Mouse (Mus musculus) kidney, embryonic 15.5 days (tissue): ENCODE measurements around the gene Axin2. TPM values are rescaled to one million over a fixed set of nuclear protein-coding genes. Genes with fewer than 3 reads are reported as not detected.

ENCODE experiments used
- ATAC-seq: fragments of 200-750 bp; cut with Nextera tagmentation; replicated peaks from 2 replicates; pipeline ENCODE4 v1.8.0; 2017; ENCODE audit warnings: moderate TSS enrichment; ENCODE audit not compliant: low FRiP score
- H3K27ac ChIP-seq: fragments of 300-500 bp; sonication (generic); 2 replicates; pipeline ENCODE4 v1.5.1; 2015; ENCODE audit warnings: mild to moderate bottlenecking, inconsistent platforms
- H3K27me3 ChIP-seq: fragments of 300-500 bp; sonication (generic); 2 replicates; pipeline ENCODE4 v1.6.1; 2015; ENCODE audit warnings: inconsistent platforms
- H3K36me3 ChIP-seq: fragments of 300-500 bp; sonication (generic); 2 replicates; pipeline ENCODE4 v1.6.1; 2015; ENCODE audit warnings: inconsistent platforms
- H3K4me1 ChIP-seq: fragments of 300-500 bp; sonication (generic); 2 replicates; pipeline ENCODE4 v1.6.1; 2015; ENCODE audit warnings: inconsistent platforms
- H3K4me2 ChIP-seq: fragments of 300-500 bp; sonication (generic); 2 replicates; pipeline ENCODE4 v1.6.1; 2015; ENCODE audit warnings: moderate library complexity, mild to moderate bottlenecking, inconsistent platforms
- H3K4me3 ChIP-seq: fragments of 300-500 bp; sonication (generic); replicated peaks from 2 replicates; pipeline ENCODE4 v1.5.1; 2015; ENCODE audit warnings: mild to moderate bottlenecking, inconsistent platforms
- H3K9ac ChIP-seq: fragments of 300-500 bp; sonication (generic); 2 replicates; pipeline ENCODE4 v1.6.1; 2015; ENCODE audit warnings: mild to moderate bottlenecking, inconsistent platforms
- H3K9me3 ChIP-seq: fragments of 300-500 bp; sonication (generic); replicated peaks from 2 replicates; pipeline ENCODE4 v1.6.1; 2016; ENCODE audit warnings: inconsistent platforms
- WGBS: fragments of 180-500 bp; shearing (Covaris S2); methylation state at CpG from one replicate; pipeline ENCODE4 v1.1.7; 2015; ENCODE audit warnings: mixed read lengths; 5-methylcytosine and 5-hydroxymethylcytosine counted together
- polyA plus RNA-seq: library from polyadenylated mRNA; unstranded; fragments of >200 nt; fragmentation: Nextera tagmentation; extraction: Ambion mirVana; gene quantifications from 2 replicates; pipeline ENCODE4 v1.2.1, GENCODE M21; 2015

Axin2 gene
- polyA plus RNA-seq, 1 experiment from 2014 or later: 7.0 TPM

DNA sequence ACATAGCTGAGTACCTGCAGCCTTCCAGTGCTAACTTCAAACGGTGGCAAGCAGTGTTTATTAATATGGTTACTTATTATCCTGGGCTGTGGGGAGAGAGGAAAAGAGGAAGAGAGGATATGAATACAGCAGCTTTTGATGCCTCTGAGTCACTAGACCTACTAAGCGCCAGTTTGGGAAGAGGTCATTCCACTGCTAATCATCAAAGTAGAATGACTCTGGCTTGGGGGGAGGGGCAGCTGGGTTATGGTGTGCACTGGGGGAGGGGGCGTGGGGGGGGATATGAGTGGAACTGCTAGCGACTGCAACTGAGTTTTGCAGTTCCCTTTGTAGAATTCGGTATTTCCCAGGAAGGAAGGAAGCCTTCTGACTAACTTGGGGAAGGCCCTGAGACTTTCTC, 4.2 kb downstream of the Axin2 start:
- Histone ChIP-seq H3K4me2 (peak overlapping the region; percentile 91), H3K4me3 (peak overlapping the region; percentile 92), H3K36me3 (peaks cover 4% of the 10 kb centered on the region; the same call in 1 of the 2 replicates), H3K9me3 (no peaks in the 10 kb centered on the region), H3K27me3 (no peaks in the 10 kb centered on the region), H3K4me1 (peaks cover 77% of the 10 kb centered on the region), H3K27ac (peak overlapping the region; percentile 60; the same call in 1 of the 2 replicates), H3K9ac (0 out of 2 replicates have a peak overlapping the region, but pooled peaks have one; percentile 17)
- no peak for ATAC-seq
- WGBS: 12% methylated on average over 5 of the region's 5 CpGs

DNA sequence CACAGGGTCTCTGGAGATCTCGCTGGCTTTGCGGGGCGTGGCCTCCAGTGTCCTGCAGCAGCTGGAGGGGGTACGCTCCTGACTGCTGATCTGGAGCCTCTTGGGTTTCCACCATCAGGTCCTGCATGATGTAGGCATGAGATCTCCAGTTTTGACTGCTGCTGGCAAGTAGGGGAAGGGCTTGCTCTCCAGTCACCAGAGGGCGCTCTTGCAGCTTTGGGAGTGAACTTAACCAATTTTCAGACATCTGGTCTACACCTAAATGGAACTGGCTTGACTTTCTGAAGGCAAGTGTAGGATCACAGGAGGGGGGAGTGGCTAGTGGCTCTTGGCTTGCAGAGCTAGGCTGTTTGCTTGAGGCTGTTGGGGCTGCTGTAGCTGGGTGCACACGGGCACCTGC, 5.1 kb downstream of the Axin2 start:
- Histone ChIP-seq H3K4me3 (peak overlapping the region; percentile 92), H3K4me2 (peak overlapping the region; percentile 91)
- 0 out of 2 replicates have a peak, but pooled peaks have one; percentile 25 for ATAC-seq

GRCm38 (mm10) chr11:108925826-108926225, 5.7 kb downstream of the Axin2 start:
- Histone ChIP-seq H3K36me3 (peaks cover 7% of the 10 kb centered on the region), H3K9ac (no peak overlapping the region), H3K4me1 (peaks cover 84% of the 10 kb centered on the region), H3K4me2 (peak overlapping the region; percentile 91), H3K27me3 (no peaks in the 10 kb centered on the region), H3K9me3 (no peaks in the 10 kb centered on the region), H3K27ac (no peak overlapping the region), H3K4me3 (peak overlapping the region; percentile 92; the same call in 1 of the 2 replicates)
- no peak for ATAC-seq
- WGBS: 57% methylated on average over 9 of the region's 9 CpGs

More for the DNA sequence above, 5.1 kb downstream of the Axin2 start:
- 7% methylated on average over 6 of the region's 6 CpGs for WGBS
- Histone ChIP-seq H3K27me3 (no peaks in the 10 kb centered on the region), H3K9ac (no peak overlapping the region), H3K27ac (no peak overlapping the region), H3K9me3 (no peaks in the 10 kb centered on the region), H3K36me3 (peaks cover 4% of the 10 kb centered on the region; the same call in 1 of the 2 replicates), H3K4me1 (peaks cover 78% of the 10 kb centered on the region)

- Histone ChIP-seq H3K27me3 (no peaks in the 10 kb centered on the region), H3K4me2 (peak overlapping the region; percentile 22), H3K27ac (peak overlapping the region; percentile 11; the same call in 1 of the 2 replicates), H3K9me3 (no peaks in the 10 kb centered on the region), H3K36me3 (peaks cover 14% of the 10 kb centered on the region), H3K9ac (no peak overlapping the region), H3K4me3 (no peak overlapping the region), H3K4me1 (peaks cover 86% of the 10 kb centered on the region)
- WGBS: 32% methylated on average over 10 of the region's 10 CpGs
- no peak for ATAC-seq
These were observed 6.4 kb downstream of the Axin2 start for GRCm38 (mm10) chr11:108926345-108927092.

- Histone ChIP-seq H3K9me3 (no peaks in the 10 kb centered on the region), H3K27me3 (no peaks in the 10 kb centered on the region), H3K4me3 (no peak overlapping the region), H3K9ac (no peak overlapping the region), H3K4me1 (peaks cover 86% of the 10 kb centered on the region), H3K36me3 (peaks cover 19% of the 10 kb centered on the region), H3K27ac (peak overlapping the region; percentile 11; the same call in 1 of the 2 replicates), H3K4me2 (peak overlapping the region; percentile 22)
- 41% methylated on average over 13 of the region's 13 CpGs for WGBS
- no peak for ATAC-seq
These were observed 6.9 kb downstream of the Axin2 start for GRCm38 (mm10) chr11:108927093-108927444.

DNA sequence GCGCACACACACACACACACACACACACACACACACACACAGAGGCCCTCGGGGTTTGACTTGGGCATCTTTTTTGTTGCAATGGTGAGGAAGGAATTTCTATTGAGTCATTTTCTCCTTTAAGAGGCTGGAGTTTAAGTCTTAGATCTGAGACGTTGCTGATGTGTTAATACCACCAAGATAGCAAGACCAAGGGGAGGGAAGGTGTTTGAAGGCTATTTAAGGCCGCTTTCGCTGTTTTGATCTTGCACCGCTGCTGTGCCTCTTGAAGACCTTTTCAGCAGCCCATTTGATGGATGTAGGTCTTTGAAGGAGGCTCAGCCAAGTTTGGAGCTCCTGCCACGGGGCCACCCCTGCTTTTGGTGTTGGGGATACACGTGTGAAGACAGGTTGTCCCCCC, 7.9 kb downstream of the Axin2 start:
- Histone ChIP-seq H3K4me3 (no peak overlapping the region), H3K4me1 (peaks cover 79% of the 10 kb centered on the region), H3K4me2 (no peak overlapping the region), H3K36me3 (peaks cover 30% of the 10 kb centered on the region), H3K27me3 (no peaks in the 10 kb centered on the region), H3K27ac (no peak overlapping the region), H3K9ac (no peak overlapping the region), H3K9me3 (no peaks in the 10 kb centered on the region)
- ATAC-seq: no peak
- 57% methylated on average over 8 of the region's 8 CpGs for WGBS

DNA sequence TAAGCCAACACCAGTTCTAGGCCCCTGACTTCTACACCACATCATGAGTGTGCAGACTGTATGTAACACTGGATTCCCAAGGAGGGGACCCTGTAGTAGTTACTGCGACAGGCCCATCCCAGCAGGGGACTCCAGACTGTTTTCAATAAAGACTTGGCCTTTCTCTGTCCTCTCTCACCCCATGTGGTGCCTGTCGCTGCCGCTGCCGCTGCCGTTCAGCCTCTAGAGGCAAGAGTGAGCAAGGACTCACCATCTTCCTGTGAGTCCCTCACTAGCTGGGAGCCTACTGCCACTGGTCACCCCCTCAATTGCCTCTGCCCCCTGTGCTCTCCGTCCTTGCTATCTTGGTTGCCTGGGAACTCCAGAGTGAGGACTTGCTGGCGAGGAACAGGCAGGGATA, 8.6 kb downstream of the Axin2 start:
- peaks cover 34% of the 10 kb centered on the region for H3K36me3 ChIP-seq
- H3K27ac ChIP-seq: 0 out of 2 replicates have a peak overlapping the region, but pooled peaks have one; percentile 9
- ATAC-seq: no peak
- H3K4me2 ChIP-seq: 0 out of 2 replicates have a peak overlapping the region, but pooled peaks have one; percentile 9
- no peak overlapping the region for H3K4me3 ChIP-seq
- no peak overlapping the region for H3K9ac ChIP-seq
- 27% methylated on average over 7 of the region's 7 CpGs for WGBS
- H3K27me3 ChIP-seq: no peaks in the 10 kb centered on the region
- peaks cover 72% of the 10 kb centered on the region for H3K4me1 ChIP-seq
- no peaks in the 10 kb centered on the region for H3K9me3 ChIP-seq

- no peak overlapping the region for H3K27ac ChIP-seq
- H3K4me2 ChIP-seq: 0 out of 2 replicates have a peak overlapping the region, but pooled peaks have one; percentile 9
- H3K4me3 ChIP-seq: no peak overlapping the region
- no peak overlapping the region for H3K9ac ChIP-seq
- H3K4me1 ChIP-seq: peaks cover 68% of the 10 kb centered on the region
- no peaks in the 10 kb centered on the region for H3K27me3 ChIP-seq
- H3K36me3 ChIP-seq: peaks cover 39% of the 10 kb centered on the region
- no peaks in the 10 kb centered on the region for H3K9me3 ChIP-seq
- ATAC-seq: no peak
- 43% methylated on average over 4 of the region's 4 CpGs for WGBS
These were observed 9.0 kb downstream of the Axin2 start for GRCm38 (mm10) chr11:108929176-108929575.

- Histone ChIP-seq H3K27ac (no peak overlapping the region), H3K27me3 (no peaks in the 10 kb centered on the region), H3K4me2 (0 out of 2 replicates have a peak overlapping the region, but pooled peaks have one; percentile 20), H3K9me3 (no peaks in the 10 kb centered on the region), H3K36me3 (peaks cover 44% of the 10 kb centered on the region), H3K9ac (no peak overlapping the region), H3K4me3 (no peak overlapping the region), H3K4me1 (peaks cover 63% of the 10 kb centered on the region)
- no peak for ATAC-seq
- 71% methylated on average over 6 of the region's 6 CpGs for WGBS
These were observed 9.6 kb downstream of the Axin2 start for GRCm38 (mm10) chr11:108929700-108930099.

DNA sequence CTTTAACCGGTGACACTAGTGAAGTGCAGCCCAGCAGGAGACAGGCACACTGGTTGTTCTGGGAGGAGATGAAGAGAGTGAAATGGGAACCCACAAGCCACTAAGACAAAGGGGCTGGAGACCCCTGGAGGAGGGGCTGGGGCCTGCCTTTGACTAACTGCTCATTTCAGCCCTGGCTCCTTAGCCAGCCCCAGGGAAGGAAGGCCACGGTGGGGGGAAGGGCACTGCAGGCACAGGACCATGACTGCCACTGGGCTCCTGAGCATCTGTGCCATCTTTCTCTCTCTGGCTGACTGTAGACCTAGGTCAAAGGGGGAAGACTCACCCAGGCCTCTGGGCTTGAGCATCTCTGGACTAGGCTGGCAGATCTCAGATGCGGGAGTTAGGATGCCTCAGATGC, 10.5 kb downstream of the Axin2 start:
- Histone ChIP-seq H3K27me3 (no peaks in the 10 kb centered on the region), H3K9ac (no peak overlapping the region), H3K36me3 (peaks cover 46% of the 10 kb centered on the region), H3K4me3 (no peak overlapping the region), H3K9me3 (no peaks in the 10 kb centered on the region), H3K4me2 (no peak overlapping the region), H3K4me1 (peaks cover 60% of the 10 kb centered on the region), H3K27ac (no peak overlapping the region)
- ATAC-seq: peak; percentile 33; the same call in 1 of the 2 replicates
- 25% methylated on average over 3 of the region's 3 CpGs for WGBS

DNA sequence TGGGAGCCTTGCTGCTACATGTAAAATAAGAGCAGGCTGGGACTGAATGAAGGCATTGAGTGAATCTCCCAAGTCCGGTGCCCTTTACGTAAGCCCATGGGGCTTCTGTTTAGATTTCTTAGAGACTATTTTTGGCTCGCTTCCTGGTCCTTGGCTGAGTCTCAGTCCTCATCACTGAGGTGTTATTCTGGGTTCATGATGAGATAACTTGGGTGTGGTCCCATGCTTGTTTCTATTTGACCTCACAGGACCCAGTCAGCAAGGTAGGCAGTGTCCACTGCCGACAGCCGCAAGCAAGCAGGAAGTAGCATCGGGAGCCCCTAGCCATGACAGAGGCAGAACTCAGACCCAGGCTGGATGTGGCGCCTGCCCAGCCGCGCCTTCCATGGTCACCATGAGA, 13.7 kb downstream of the Axin2 start:
- Histone ChIP-seq H3K27me3 (no peaks in the 10 kb centered on the region), H3K36me3 (peaks cover 69% of the 10 kb centered on the region), H3K4me1 (peaks cover 39% of the 10 kb centered on the region), H3K27ac (no peak overlapping the region), H3K4me3 (no peak overlapping the region), H3K9ac (no peak overlapping the region), H3K4me2 (no peak overlapping the region), H3K9me3 (no peaks in the 10 kb centered on the region)
- 77% methylated on average over 9 of the region's 9 CpGs for WGBS
- ATAC-seq: no peak

GRCm38 (mm10) chr11:108935128-108935868, 15.1 kb downstream of the Axin2 start:
- 59% methylated on average over 18 of the region's 18 CpGs for WGBS
- Histone ChIP-seq H3K27me3 (no peaks in the 10 kb centered on the region), H3K4me1 (peaks cover 25% of the 10 kb centered on the region), H3K9ac (no peak overlapping the region), H3K9me3 (no peaks in the 10 kb centered on the region), H3K36me3 (peaks cover 80% of the 10 kb centered on the region), H3K4me3 (no peak overlapping the region), H3K4me2 (no peak overlapping the region), H3K27ac (no peak overlapping the region)
- no peak for ATAC-seq
